Comparison of ENCODE assay signal across 8 mouse cellular contexts in the genomic region with DNA sequence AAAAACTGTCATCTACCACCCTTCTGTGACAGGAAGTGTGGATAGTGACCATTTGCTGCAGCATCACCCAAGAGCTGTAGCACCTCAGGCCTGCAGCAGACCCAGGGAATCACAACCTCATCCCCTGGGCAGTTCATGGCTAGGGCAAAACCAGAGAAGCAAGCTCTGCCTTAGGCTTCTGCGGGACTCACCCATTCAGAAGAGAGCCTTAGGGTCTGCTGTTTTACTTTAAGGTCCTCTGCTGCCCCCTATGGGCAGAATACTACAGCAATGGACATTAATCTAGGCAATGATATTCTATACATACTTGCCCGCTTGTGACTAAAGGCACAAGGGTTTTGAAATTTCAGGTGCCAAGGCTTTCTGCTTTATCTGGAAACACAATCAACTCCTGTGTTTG. TPM values are rescaled to one million over a fixed set of nuclear protein-coding genes. Genes with fewer than 3 reads are reported as not detected.
DNase-seq lines count a peak whose midpoint lies in the region; ATAC-seq and TF ChIP-seq lines count a peak whose summit lies in the region.

No protein-coding gene starts in this region.

- TF ChIP-seq POLR2A in heart, adult 2 months (IDR thresholded peaks at IDR 0.05; ENCODE audit: insufficient read depth, low read depth, low read length) = no peak

- no peak overlapping the region for H3K4me3 ChIP-seq in heart, adult 2 months
- H3K4me3 ChIP-seq in heart, embryonic 11.5 days (ENCODE audit: low read depth, low read length) = no peak overlapping the region
- H3K4me3 ChIP-seq in gastrocnemius, adult 2 months = no peak overlapping the region
- H3K4me3 ChIP-seq in midbrain, postnatal 0 days (ENCODE audit: low read depth, low read length) = no peak overlapping the region
- no peak overlapping the region for H3K4me3 ChIP-seq in stomach, embryonic 14.5 days (ENCODE audit: low read depth, low read length)

- 5% methylated on average over 2 of the region's 2 CpGs for WGBS in heart, adult 2 months
- WGBS in heart, embryonic 11.5 days (ENCODE audit: insufficient replicate concordance) = 16% methylated on average over 2 of the region's 2 CpGs
- WGBS in midbrain, postnatal 0 days = 9% methylated on average over 2 of the region's 2 CpGs
- 8% methylated on average over 2 of the region's 2 CpGs for WGBS in stomach, embryonic 14.5 days

- H3K4me2 ChIP-seq in heart, embryonic 11.5 days = no peak overlapping the region
- H3K4me2 ChIP-seq in midbrain, postnatal 0 days (ENCODE audit: low read depth, low read length, poor library complexity, severe bottlenecking) = no peak overlapping the region
- H3K4me2 ChIP-seq in stomach, embryonic 14.5 days (replicated peaks; ENCODE audit: low read depth, low read length) = no peak overlapping the region

- DNase-seq in heart, adult 2 months = peak; percentile 34 to 40
- DNase-seq in cerebellum, postnatal 36 days = peak; percentile 63 to 73
- peak; percentile 67 for DNase-seq in gastrocnemius, adult 2 months
- peak; percentile 41 to 76 for DNase-seq in kidney, adult 8-10 months
- DNase-seq in left cerebral cortex, postnatal 4 days = peak; percentile 89
- DNase-seq in midbrain, postnatal 0 days (ENCODE audit: low spot score) = peak; percentile 92

- H3K9ac ChIP-seq in heart, adult 2 months (ENCODE audit: low read depth, low read length) = no peak overlapping the region
- no peak overlapping the region for H3K9ac ChIP-seq in heart, embryonic 11.5 days (ENCODE audit: low read depth, low read length)
- no peak overlapping the region for H3K9ac ChIP-seq in midbrain, postnatal 0 days (replicated peaks; ENCODE audit: low read length, poor library complexity, severe bottlenecking)
- no peak overlapping the region for H3K9ac ChIP-seq in stomach, embryonic 14.5 days (replicated peaks; ENCODE audit: low read depth, low read length)

- H3K27ac ChIP-seq in heart, adult 2 months = no peak overlapping the region
- H3K27ac ChIP-seq in heart, embryonic 11.5 days (ENCODE audit: low read depth, low read length) = no peak overlapping the region
- no peak overlapping the region for H3K27ac ChIP-seq in gastrocnemius, adult 2 months
- no peak overlapping the region for H3K27ac ChIP-seq in midbrain, postnatal 0 days (ENCODE audit: low read depth, low read length)
- no peak overlapping the region for H3K27ac ChIP-seq in stomach, embryonic 14.5 days (ENCODE audit: low read length)

- H3K36me3 ChIP-seq in heart, adult 2 months (ENCODE audit: control insufficient read depth, insufficient read depth, low read length) = no peaks in the 10 kb centered on the region
- H3K36me3 ChIP-seq in heart, embryonic 11.5 days (ENCODE audit: control insufficient read depth, insufficient read depth, low read length) = no peaks in the 10 kb centered on the region
- H3K36me3 ChIP-seq in midbrain, postnatal 0 days (ENCODE audit: insufficient read depth, low read length) = no peaks in the 10 kb centered on the region
- H3K36me3 ChIP-seq in stomach, embryonic 14.5 days (ENCODE audit: control insufficient read depth, insufficient read depth, low read length) = no peaks in the 10 kb centered on the region

- H3K9me3 ChIP-seq in heart, embryonic 11.5 days (replicated peaks; ENCODE audit: control insufficient read depth, low read length) = no peaks in the 10 kb centered on the region
- H3K9me3 ChIP-seq in midbrain, postnatal 0 days (ENCODE audit: low read length) = no peaks in the 10 kb centered on the region
- H3K9me3 ChIP-seq in stomach, embryonic 14.5 days (ENCODE audit: control insufficient read depth, low read depth, low read length) = no peaks in the 10 kb centered on the region

- H3K79me2 ChIP-seq in heart, adult 2 months (replicated peaks; ENCODE audit: control insufficient read depth, insufficient read depth, low read length) = no peaks in the 10 kb centered on the region

- no peaks in the 10 kb centered on the region for H3K27me3 ChIP-seq in heart, adult 2 months (ENCODE audit: control insufficient read depth, insufficient read depth, low read length)
- 0 out of 2 replicates have a peak, but pooled peaks cover 3% of the 10 kb centered on the region for H3K27me3 ChIP-seq in heart, embryonic 11.5 days (ENCODE audit: control insufficient read depth, insufficient read depth, low read length)
- H3K27me3 ChIP-seq in midbrain, postnatal 0 days (ENCODE audit: insufficient read depth, low read length) = no peaks in the 10 kb centered on the region
- H3K27me3 ChIP-seq in stomach, embryonic 14.5 days (ENCODE audit: control insufficient read depth, insufficient read depth, low read length) = no peaks in the 10 kb centered on the region

- no peak for TF ChIP-seq EP300 in heart, adult 2 months (IDR thresholded peaks at IDR 0.05; ENCODE audit: insufficient read depth, low read depth, low read length)

- peak; percentile 83 for TF ChIP-seq CTCF in heart, adult 2 months (IDR thresholded peaks at IDR 0.05)
- peak; percentile 79 for TF ChIP-seq CTCF in gastrocnemius, adult 2 months (IDR thresholded peaks at IDR 0.05)
- TF ChIP-seq CTCF in midbrain, postnatal 0 days (IDR thresholded peaks at IDR 0.05) = peak; percentile 90

- intact Hi-C loops in heart, adult 2 months (cut with DNase I) = loop anchor here (2.0 to 10.0 kb wide), 2 partner anchors 158 to 324 kb away; no protein-coding TSS in a partner anchor
- intact Hi-C loops in gastrocnemius, adult 2 months (cut with DNase I) = loop anchor here (1.0 kb wide), 1 partner anchor 159 kb away; no protein-coding TSS in a partner anchor
- intact Hi-C loops in left cerebral cortex, postnatal 4 days (cut with DNase I) = loop anchor here (1.0 kb wide), 1 partner anchor 160 kb away; no protein-coding TSS in a partner anchor

- H3K4me1 ChIP-seq in heart, adult 2 months (ENCODE audit: control insufficient read depth, insufficient read depth, low read length) = no peaks in the 10 kb centered on the region
- H3K4me1 ChIP-seq in heart, embryonic 11.5 days (ENCODE audit: control insufficient read depth, insufficient read depth, low read length) = no peaks in the 10 kb centered on the region
- no peaks in the 10 kb centered on the region for H3K4me1 ChIP-seq in midbrain, postnatal 0 days (ENCODE audit: insufficient read depth, low read length)
- H3K4me1 ChIP-seq in stomach, embryonic 14.5 days (ENCODE audit: control insufficient read depth, insufficient read depth, low read length) = no peaks in the 10 kb centered on the region

- ATAC-seq in heart, embryonic 11.5 days (replicated peaks; ENCODE audit: insufficient number of reproducible peaks, low FRiP score, low TSS enrichment) = no peak
- ATAC-seq in midbrain, postnatal 0 days (ENCODE audit: low FRiP score) = peak; percentile 47
- 0 out of 2 replicates have a peak, but pooled peaks have one; percentile 53 for ATAC-seq in stomach, embryonic 14.5 days (ENCODE audit: insufficient number of reproducible peaks, insufficient read depth, low FRiP score, low read depth)

RNA-seq across cellular contexts. Expression of gene Sh3gl3, which starts 54.4 kb away (rescaled TPM):
- total RNA-seq in heart, adult 2 months (2021) = under 1 TPM; 0.45 to 0.70 TPM
- 0.27 and 1.4 TPM in 2 replicates for polyA plus RNA-seq in heart, adult 2 months (2012; rRNA removed)
- polyA plus RNA-seq in heart, embryonic 11.5 days (2014; fragmentation: Nextera tagmentation; extraction: Ambion mirVana) = 5.8 and 6.6 TPM in 2 replicates
- total RNA-seq in gastrocnemius, adult 2 months (2021) = under 1 TPM; 0.41 to 0.47 TPM
- total RNA-seq in left cerebral cortex, postnatal 4 days (2021) = 10 to 100 TPM; 64.2 to 67.2 TPM
- total RNA-seq in midbrain, postnatal 0 days (2014; rRNA removed) = 58.6 and 70.4 TPM in 2 replicates
- polyA plus RNA-seq in midbrain, postnatal 0 days (2015; fragmentation: Nextera tagmentation; extraction: Ambion mirVana) = 102 and 108 TPM in 2 replicates
- 14.6 and 15.9 TPM in 2 replicates for polyA plus RNA-seq in stomach, embryonic 14.5 days (2014; fragmentation: Nextera tagmentation; extraction: Ambion mirVana)

Comparison
In these comparisons a context has a peak if more than half of its experiments do, and no peak if none do; other contexts are left out.
1. DNase-seq: peak in every context shown above with its lines; median percentile 92 in midbrain, postnatal 0 days; 89 in left cerebral cortex, postnatal 4 days; 68 in cerebellum, postnatal 36 days; 67 in gastrocnemius, adult 2 months; 58 in kidney, adult 8-10 months; 37 in heart, adult 2 months.
2. RNA of gene Sh3gl3, which starts 54.4 kb away (total RNA-seq): 64.2 to 67.2 TPM in left cerebral cortex, postnatal 4 days and 58.6 to 70.4 TPM in midbrain, postnatal 0 days; 0.45 to 0.70 TPM in heart, adult 2 months and 0.41 to 0.47 TPM in gastrocnemius, adult 2 months; every median in the first group is over 10 times any median in the second.
3. Peak in every context shown above with its lines, with median percentiles within 50 percentile points of each other: CTCF ChIP-seq.